Mouse (Mus musculus) CH12.LX (cell line): Measurements from ENCODE around the gene Egfl7.

Source experiments
- CHD1 ChIP-seq: IDR thresholded peaks from 2 replicates; pipeline ENCODE4 v1.6.1; 2012; ENCODE audit warnings: low read depth, low read length, improper control_type of control experiment, inconsistent platforms
- E2F4 ChIP-seq: IDR thresholded peaks from 2 replicates; pipeline ENCODE4 v1.6.1; 2011; ENCODE audit warnings: low read depth, low read length, improper control_type of control experiment; ENCODE audit not compliant: insufficient replicate concordance
- KAT2A ChIP-seq: IDR thresholded peaks from 2 replicates; pipeline ENCODE4 v1.6.1; 2012; ENCODE audit warnings: low read length, improper control_type of control experiment, inconsistent platforms; ENCODE audit not compliant: insufficient replicate concordance
- NELFE ChIP-seq: IDR thresholded peaks from 2 replicates; pipeline ENCODE4 v1.6.1; 2011; ENCODE audit warnings: low read depth, low read length, improper control_type of control experiment
- POLR2A ChIP-seq: IDR thresholded peaks from 2 replicates; pipeline ENCODE4 v1.6.1; 2011; ENCODE audit warnings: low read depth, mild to moderate bottlenecking, improper control_type of control experiment, low read length
- SMC3 ChIP-seq: IDR thresholded peaks from 2 replicates; pipeline ENCODE4 v1.6.1; 2011; ENCODE audit warnings: low read depth, low read length, improper control_type of control experiment
- UBTF ChIP-seq: IDR thresholded peaks from 2 replicates; pipeline ENCODE4 v1.6.1; 2012; ENCODE audit warnings: low read depth, mild to moderate bottlenecking, inconsistent platforms, low read length, improper control_type of control experiment, moderate library complexity

DNA sequence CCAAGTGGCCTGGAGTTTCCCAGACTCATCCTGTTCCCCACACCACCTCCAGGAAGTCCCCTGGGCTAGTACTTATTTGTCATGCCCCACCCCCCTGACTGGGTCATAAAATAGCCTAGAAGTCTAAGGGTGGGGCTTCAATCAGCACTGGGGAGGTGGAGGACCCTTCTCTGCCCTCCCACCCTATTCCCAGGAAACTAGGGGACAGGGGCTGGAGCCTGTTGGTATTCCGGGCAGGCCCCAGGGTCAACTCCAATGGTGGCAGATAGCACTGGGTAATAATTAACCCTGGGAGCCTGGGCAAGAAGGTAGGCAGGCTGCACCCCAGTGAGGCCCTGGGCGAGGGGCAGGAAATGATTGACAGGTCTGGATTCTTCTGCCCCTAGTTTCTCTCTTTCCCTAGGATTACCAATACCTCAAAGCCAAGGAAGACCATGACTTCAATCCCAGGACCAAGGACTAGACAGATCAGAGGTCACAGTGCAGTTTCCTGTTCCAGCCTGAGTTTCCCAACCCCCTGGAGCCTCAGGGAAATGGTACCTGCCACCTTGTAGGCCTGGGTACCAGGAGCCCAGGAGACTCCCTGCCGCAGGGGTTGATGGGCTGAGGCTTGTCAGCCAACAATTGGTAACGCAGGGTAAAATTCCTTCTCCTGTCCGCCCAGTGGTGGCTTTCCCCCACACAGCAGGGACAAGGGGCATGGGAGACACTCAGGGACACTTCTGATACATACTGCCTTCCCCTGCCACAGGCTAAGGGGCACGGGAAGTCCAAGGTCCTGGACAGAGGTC is 15.3 kb downstream of the Egfl7 start:
- TF ChIP-seq SMC3 (no peak), KAT2A (no peak), UBTF (no peak), NELFE (no peak), CHD1 (no peak), POLR2A (no peak), E2F4 (no peak)
